Mouse (Mus musculus) large intestine, adult 2 months (tissue): ENCODE measurements around the gene Olfr282. TPM values are rescaled to one million over a fixed set of nuclear protein-coding genes. Genes with fewer than 3 reads are reported as not detected.
A peak's percentile ranks its signal among the peaks of the same experiment; 100 is the strongest.
"Not testable (repeated sequence)": the region's sequence is repeated elsewhere in the genome, so short reads cannot be mapped to it uniquely, and the experiment has no call there.

Experiments used
- DNase-seq: peaks from one replicate; pipeline ENCODE4 v3.0.0-alpha.2; 2012; ENCODE audit warnings: low read depth, low spot score
- WGBS: fragments of 180-500 bp; shearing (Covaris S2); methylation state at CpG from one replicate; pipeline ENCODE4 v1.1.7; 2018; 5-methylcytosine and 5-hydroxymethylcytosine counted together
- polyA plus RNA-seq: library from polyadenylated mRNA; depleted of rRNA; stranded (reverse); fragments of >200 nt; gene quantifications from 2 replicates; pipeline ENCODE4 v1.2.3, GENCODE M21; 2012; rRNA removed

The Olfr282 gene
- not detected in 2 replicates for polyA plus RNA-seq

DNA sequence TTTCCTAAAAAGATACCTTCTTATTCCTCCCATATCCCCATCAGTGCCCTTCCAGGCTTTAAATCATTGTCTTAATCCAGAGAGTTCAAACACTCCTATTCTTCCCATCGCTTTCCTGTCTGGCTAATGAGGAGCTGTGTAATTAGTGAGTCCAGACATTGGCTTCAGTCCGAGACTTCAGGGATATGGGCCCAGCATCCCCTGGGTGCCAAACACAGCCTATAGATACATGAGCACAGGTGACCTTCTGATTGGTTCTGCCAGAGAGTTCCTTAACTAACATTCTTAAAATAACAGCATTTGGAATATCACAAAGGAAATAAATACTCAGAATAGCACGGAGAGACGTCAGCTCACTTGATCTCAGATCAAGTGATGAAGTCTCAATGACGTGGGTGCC lies at the start of gene Olfr282:
Gene Olfr282, plus strand, starts transcription at position 301 of the 400 bp plus-strand sequence.
- 80% methylated on average over 5 of the region's 5 CpGs for WGBS

DNA sequence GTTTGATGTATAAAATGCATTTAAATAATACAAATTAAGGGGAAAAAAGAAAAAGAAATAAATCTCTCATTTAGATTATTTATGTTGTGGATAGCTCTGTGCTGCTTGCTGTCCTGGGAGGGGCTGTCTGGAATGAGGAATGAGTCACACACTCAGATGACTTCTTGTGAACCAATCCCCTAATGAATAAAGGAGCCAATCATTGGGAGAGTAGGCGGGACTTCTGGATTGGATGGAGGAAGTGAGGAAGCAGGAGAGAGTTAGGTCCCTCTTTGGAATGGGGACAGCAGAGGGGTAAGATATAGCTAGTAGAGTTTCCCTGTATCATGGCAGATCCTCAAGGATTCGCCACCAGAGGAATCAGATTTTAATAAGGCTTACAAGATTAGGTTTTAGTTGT lies 43.4 kb upstream of the Olfr282 start:
- DNase-seq: no peak
- WGBS: 76% methylated on average over 2 of the region's 2 CpGs

More for the DNA sequence above, at the start of gene Olfr282:
- not testable (repeated sequence) for DNase-seq

DNA sequence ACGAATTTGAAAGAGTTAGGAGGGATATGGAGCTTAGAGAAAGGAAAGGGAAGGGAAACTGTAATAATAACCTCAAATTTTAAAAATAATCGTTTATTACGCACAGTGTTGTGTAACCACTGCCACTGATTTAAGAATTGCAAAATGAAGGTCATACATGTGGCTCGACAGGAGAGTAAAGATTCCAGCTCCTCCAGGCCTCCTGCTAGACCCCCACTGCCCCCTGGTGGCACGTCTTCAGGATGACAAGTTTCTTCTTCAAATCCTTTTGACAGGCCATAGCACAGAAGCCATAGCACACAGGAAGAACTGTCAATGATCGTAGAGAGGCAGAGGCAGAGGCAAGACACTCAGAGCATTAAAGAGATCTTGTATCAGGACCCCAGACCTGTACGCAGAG lies 41.2 kb upstream of the Olfr282 start:
- WGBS: 23% methylated on average over 7 of the region's 7 CpGs
- peak; percentile 14 for DNase-seq

DNA sequence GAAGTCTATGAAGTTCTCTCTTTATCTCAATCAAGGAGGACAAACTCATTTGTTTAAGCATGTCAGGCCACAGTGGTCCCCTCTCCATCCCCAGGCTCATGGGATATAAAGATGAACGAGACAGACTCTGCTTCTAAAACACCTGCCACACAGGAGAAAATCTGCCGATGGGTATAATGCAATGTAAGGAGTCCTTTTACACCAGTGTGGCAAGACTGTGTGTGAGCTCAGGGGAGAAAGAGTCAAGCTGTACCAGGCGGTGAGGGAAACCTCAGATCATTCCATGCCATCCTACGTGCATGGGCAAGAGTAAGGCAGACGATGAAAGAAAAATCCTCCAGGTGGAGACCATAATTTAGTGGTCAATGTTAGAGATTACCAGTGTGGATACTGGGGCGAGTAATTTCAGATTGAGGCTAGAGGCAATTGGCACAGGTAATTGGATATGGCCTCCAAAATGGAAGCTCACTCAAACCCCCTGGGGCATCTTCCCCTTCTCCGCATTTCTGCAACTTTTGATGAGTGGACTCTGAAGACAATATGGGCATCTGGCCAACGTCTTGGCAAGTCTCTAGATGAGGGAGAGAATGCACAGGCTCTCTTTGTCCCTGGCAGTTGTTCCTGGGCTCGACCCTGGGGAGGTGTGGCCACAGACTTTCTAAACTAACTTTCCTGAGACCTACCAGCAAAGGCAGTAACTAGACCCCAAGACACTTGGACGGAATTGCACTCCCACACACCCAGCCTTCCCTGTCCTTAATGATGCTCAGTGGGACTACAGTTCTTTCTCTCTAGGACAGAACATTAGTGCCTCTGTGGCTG lies 39.7 kb upstream of the Olfr282 start:
- DNase-seq: no peak
- WGBS: 62% methylated on average over 10 of the region's 10 CpGs

DNA sequence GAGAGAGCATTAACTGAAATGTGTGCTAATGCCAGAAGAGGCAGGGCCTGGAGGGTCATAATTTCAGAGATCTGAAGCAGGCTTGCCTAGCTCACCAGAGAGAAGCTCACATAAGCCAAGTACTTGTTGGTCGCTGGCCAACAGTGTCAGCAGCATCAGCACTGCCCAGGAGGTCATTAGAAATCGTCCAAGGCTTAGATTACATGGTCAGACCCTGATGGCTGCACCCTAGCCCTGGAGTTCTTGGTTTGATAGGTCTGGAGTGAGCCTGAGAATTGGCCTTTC lies 39.2 kb upstream of the Olfr282 start:
- WGBS: 20% methylated on average over 2 of the region's 2 CpGs
- DNase-seq: no peak

DNA sequence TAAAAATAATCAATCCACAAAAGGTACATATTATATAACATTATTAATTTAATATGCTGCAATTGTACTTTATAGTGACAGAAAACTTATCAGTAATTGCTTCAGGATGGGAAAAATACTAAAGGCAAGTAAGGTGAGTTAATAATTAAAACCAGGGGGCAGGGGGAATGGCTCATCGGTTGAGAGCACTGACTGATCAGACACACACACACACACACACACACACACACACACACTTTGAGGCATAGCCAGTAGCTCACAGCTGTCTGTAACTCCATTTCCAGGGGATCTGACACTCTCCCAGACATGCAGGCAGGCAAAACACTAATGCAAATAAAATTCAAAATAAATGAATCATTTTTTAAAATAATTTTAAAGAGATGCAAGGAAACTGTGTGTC lies 33.9 kb upstream of the Olfr282 start:
- DNase-seq: no peak
- 35% methylated on average over 1 of the region's 1 CpGs for WGBS

DNA sequence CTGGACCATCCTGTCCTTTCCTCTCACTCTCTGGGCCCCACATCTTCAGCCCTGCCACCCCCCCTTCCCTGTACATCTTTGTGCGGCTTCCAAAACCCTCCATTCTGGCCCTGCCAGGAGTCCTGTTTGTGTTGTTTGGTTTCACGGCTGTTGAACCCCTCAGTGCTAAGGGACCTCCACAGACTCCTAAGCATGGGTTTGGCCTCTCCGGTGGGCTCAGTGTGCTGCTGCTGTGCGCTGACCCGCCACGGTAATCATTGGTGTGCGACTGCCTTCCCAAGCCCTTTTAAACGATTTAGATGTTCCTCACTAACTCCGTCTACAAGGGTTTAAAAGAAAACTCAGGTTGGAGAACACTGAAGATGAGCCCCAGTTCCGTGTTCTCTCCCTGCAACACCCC lies 28.7 kb upstream of the Olfr282 start:
- DNase-seq: no peak
- WGBS: 86% methylated on average over 10 of the region's 10 CpGs

DNA sequence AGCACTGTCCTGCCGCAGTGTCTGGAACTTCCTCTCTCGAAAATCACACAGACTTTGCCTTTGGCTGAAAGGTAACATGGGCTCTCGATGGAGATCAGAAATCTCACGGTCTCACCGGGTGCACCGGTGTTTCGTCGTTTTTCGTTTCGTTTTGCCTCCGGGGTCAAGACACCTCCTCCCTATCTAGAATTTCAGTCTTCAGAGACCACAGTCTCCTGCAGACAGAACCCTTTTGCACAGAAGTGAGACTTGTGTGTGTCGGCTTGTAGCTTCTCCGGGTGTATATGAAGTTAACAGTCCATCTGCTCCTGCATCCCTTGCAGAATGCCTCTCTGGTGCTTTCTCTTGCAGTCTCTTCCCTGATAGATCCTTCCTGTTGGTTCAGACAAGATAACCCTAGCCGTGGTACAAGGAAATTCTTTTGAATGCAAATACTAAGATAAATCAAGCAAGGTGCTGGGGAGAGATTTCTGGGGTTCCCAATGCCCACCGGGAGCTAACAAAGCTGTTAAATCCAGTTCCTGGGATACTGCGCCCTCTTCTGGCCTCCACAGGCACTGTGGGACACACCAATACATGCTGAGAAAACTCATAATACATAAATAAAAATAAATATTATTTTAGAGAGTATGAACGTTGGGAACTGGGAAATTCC lies 22.5 kb upstream of the Olfr282 start:
- WGBS: 70% methylated on average over 17 of the region's 17 CpGs

DNA sequence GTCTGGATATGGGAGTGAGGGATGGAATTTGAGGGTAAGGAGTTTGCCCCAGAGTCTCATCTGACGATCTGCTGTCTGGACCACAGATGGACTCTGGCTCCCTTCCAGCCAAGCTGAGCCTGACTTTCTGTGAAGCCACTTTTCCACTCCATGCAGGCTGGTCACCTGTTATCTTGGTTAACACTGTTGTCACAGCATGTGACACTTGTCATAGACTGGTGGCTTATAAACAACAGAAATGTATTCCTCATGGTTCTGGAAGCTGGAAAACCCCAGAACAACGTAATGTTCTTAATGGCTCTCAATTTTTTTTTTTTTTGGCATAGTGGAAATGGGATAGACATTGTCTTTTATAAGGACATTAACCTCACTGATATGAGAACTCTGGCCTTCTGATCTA lies 21.4 kb upstream of the Olfr282 start:
- WGBS: 77% methylated on average over 2 of the region's 2 CpGs

More for the DNA sequence above, 22.5 kb upstream of the Olfr282 start:
- no peak for DNase-seq

DNA sequence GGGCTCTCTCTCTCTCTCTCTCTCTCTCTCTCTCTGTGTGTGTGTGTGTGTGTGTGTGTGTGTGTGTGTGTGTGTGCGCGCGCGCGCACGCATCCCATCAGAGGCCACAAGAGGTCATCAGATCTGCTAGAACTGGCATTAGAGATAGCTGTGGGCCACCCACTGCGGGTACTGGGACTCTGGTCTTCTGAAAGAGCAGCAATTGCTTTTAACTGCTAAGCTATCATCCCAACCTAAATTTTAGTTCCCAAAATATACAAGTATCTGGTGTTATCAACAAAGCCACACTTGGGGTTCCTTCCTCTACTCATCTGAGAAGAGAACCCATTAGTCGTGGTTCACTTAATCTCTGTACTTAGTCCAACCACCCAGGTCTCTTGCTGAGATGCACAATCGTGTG lies 20.8 kb upstream of the Olfr282 start:
- no peak for DNase-seq
- WGBS: 95% methylated on average over 9 of the region's 9 CpGs

More for the DNA sequence above, 21.4 kb upstream of the Olfr282 start:
- no peak for DNase-seq

DNA sequence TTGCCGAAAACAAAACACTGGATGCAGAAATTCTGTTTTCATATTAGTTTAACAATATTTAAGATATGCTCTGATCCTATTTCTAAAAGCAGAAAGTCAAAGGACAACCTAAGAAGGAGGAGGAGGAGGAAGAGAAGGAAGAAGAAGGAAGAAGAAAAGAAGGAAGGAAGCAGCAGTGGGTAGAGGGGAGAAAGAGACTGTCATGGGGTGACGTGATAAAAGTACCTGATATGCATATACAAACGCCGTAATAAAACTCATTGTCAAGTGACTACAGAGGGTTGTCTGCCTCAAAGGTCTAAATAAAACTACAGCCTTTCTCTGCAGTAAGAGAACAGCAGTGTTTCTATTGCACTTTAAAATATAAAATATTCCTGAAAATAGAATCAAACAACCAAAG lies 15.0 kb upstream of the Olfr282 start:
- WGBS: 54% methylated on average over 4 of the region's 4 CpGs
- no peak for DNase-seq

DNA sequence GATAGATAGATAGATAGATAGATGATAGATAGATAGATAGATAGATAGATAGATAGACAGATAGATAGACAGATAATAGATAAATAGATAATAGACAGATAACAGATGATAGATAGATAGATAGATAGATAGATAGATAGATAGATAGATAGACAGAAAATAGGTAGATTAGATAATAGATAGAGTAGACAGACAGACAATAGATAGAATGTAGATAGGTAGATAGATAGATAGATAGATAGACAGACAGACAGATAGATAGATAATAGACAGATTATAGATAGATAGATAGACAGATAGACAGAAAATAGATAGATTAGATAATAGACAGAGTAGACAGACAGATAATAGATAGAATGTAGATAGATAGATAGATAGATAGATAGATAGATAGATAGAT lies 14.2 kb upstream of the Olfr282 start:
- DNase-seq: not testable (repeated sequence)

DNA sequence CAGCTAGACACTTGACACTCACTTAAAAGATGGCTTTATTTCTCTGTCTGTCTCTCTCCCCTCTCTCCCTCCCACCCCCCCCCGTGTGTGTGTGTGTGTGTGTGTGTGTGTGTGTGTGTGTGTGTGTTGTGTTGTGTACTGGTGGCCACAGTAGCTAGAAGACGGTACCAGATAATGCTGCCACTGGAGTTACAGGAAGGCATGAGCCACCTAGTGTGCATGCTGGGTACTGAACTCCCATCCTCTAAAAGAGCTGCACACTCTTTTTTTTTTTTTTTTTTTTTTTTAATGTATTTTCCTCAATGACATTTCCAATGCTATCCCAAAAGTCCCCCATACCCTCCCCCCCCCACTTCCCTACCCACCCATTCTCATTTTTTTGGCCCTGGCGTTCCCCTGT lies 13.7 kb upstream of the Olfr282 start:
- WGBS: 31% methylated on average over 3 of the region's 3 CpGs
- not testable (repeated sequence) for DNase-seq

DNA sequence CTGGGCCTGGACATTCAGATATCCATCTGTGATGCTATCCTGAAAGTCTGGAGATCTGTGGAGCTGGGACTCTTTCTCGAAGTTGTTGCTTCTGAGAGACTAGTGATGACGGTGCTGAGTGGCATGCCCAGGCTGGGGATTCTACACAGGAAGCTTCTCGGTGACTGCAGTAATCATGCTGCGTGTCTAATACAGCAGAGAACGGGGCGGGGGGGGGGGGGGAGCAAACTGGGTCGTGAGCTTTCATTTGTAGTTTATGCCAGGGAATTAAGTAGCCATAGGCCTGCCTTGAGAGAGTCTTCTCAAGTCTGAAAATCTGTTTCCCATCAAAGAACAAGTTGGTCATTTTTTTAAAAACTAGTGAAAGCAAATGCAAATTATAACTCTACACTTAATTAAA lies 12.9 kb upstream of the Olfr282 start:
- no peak for DNase-seq
- WGBS: 66% methylated on average over 7 of the region's 7 CpGs

DNA sequence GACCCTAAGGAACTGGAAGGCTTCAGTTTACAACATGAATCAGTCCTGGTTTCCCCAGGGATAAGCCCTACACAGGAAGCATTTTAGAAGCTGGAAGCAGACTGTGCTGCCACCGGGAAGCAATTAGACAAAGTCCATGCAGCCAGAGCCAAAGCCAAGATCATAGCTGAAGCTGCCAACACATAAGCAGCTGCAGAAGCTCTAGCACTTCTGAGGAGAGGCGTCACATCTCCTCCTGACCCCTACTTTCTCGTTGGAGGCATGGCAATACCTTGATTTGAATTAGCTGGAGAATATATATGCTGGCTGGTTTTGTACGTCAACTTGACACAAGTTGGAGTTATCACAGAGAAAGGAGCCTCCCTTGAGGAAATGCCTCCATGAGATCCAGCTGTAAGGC lies 10.1 kb upstream of the Olfr282 start:
- 35% methylated on average over 4 of the region's 4 CpGs for WGBS
- DNase-seq: no peak

DNA sequence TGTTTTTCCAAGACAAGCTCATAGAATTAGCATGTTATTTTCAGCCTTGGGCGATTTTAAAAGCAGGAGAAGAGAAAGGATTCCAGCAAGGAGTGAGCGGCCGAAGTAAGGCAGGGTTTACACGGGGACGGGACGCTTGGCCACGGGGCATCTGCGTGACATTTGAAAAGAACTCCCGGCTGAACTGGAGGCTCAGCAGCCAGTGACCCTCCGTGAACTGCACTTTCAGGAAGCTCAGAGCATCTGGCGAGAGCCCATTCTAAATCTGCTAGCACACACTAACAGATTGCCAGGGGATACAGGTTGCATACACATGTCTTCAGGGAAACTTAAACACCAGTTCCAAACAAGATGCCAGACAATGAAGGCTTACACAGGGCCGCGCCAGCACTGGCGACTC lies 6.7 kb upstream of the Olfr282 start:
- WGBS: 61% methylated on average over 14 of the region's 14 CpGs
- no peak for DNase-seq

DNA sequence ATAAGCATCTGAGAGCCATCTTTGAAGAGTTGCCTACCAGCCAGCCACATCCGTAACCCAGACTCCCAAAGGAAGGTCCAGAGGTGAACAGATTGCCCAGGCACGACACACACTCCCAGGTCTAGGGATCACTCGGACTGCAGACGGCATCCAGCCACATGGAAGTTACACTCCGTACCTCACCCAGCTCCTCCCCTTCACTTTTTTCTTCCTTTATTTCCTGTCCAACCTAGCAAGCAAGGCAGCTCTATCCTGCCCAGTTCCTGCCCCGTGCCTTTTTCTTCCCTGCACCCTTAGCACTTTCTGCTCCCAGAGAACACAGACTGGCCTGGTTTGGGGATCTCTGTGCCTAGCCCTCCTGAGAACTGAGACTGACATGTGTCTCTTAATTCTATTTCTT lies 6.3 kb upstream of the Olfr282 start:
- 12% methylated on average over 6 of the region's 6 CpGs for WGBS
- DNase-seq: peak; percentile 28

DNA sequence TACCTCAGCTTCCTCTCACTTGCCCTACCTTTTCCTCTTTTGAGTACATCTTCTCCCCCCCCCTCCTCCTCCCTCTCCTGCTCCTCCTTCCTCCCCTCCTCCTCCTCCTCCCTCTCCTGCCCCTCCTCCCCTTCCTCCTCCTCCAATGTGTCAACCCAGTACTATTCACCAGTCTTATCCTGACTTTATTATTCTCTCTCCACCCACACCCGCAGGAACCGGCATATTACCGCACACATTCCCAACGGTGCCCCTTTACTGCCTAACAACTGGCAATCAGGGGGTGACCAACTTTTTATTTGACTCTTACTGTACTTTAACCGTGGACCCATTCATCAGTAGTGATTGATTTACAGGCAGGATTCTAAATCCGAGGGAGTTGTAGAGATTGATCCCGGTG lies 5.8 kb upstream of the Olfr282 start:
- WGBS: 26% methylated on average over 7 of the region's 7 CpGs
- peak; percentile 16 for DNase-seq

DNA sequence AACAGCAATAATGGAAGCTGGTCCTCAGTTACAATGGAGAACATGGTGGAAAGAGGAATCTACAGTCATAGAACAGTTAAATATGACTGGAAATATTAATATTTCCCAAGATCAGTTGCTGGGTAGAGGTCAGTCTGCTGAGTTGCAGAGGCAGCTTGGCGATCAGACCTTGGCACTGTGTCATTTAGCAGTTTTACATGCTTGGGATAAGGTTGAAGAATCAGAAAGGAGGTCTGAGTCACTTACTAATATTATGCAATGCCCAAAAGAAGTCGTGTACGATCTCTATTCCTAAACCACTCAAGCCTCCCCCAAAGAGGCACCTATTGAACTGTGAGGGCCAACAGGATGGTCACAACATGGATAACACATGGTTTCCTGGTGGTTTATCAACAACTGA lies 13.5 kb downstream of the Olfr282 start:
- 77% methylated on average over 3 of the region's 3 CpGs for WGBS
- DNase-seq: no peak

DNA sequence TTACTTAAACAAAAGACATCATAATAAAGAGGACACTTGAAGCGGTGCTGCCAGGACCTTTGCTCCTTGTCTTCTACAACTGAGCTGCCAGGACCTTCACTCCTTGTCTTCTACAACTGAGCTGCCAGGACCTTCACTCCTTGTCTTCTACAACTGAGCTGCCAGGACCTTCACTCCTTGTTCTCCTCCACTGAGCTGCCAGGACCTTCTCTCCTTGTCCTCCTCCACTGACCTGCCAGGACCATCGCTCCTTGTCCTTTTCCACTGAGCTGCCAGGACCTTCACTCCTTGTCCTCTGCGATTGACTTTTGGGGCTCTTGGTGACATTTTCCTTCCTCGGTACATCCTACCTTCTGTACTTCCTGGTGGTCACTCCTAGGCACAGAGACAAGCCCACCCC lies 17.5 kb downstream of the Olfr282 start:
- WGBS: 58% methylated on average over 4 of the region's 4 CpGs
- no peak for DNase-seq

DNA sequence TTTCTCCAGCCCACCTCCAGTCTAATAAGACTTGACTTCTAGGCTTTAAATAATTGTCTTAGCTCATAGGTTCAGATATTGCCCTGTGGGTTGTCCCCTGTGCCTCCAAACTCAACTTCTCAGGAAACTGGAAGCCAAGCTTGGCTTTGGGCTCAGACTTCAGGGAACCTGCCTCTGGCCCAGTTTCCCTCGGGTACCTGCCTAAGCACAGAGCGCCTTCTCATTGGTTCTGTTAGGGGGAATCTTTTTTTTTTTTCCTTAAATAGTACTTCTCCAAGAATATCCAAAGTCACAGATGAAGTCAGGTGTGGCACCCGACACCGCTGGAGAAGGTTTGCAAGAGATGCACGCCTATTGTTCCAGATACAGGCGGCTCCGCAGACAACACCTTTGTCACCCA lies 21.3 kb downstream of the Olfr282 start, which contains the start of gene Olfr281:
Gene Olfr281, plus strand, starts transcription at position 301 of the 400 bp plus-strand sequence.
- no peak for DNase-seq
- WGBS: 93% methylated on average over 7 of the region's 7 CpGs
